Mouse (Mus musculus) myocyte (in vitro differentiated cells): Measurements from ENCODE around the gene Ubox5.

ENCODE experiments used
- CEBPB ChIP-seq: IDR thresholded peaks from 2 replicates; pipeline ENCODE4 v1.6.1; 2011; ENCODE audit warnings: mild to moderate bottlenecking, moderate library complexity; ENCODE audit not compliant: poor library complexity, insufficient read depth, severe bottlenecking
- E2F4 ChIP-seq: IDR thresholded peaks from one replicate; pipeline ENCODE4 v1.6.1; 2011; ENCODE audit warnings: mild to moderate bottlenecking, control low read depth, moderate library complexity; ENCODE audit not compliant: insufficient read depth
- MAX ChIP-seq: IDR thresholded peaks from one replicate; pipeline ENCODE4 v1.6.1; 2011; ENCODE audit warnings: low read depth, mild to moderate bottlenecking, control low read depth
- MYOD1 ChIP-seq, 3 experiments: IDR thresholded peaks; one replicate each; pipeline ENCODE4 v1.6.1; 2011; ENCODE audit warnings: control low read depth in 2 of 3, low read depth in 2 of 3, mild to moderate bottlenecking in 2 of 3, moderate library complexity in 1 of 3; ENCODE audit not compliant: insufficient read length in 2 of 3, control insufficient read depth in 1 of 3
- MYOG ChIP-seq, 3 experiments: IDR thresholded peaks; one replicate each; pipeline ENCODE4 v1.6.1; 2011; ENCODE audit warnings: control low read depth in 2 of 3, low read depth in 2 of 3, mild to moderate bottlenecking in 2 of 3; ENCODE audit not compliant: insufficient read length in 2 of 3, control insufficient read depth in 1 of 3, insufficient read depth in 1 of 3
- POLR2A ChIP-seq: IDR thresholded peaks from one replicate; pipeline ENCODE4 v1.6.1; 2011; ENCODE audit warnings: low read depth, mild to moderate bottlenecking, control low read depth, moderate library complexity; ENCODE audit not compliant: insufficient read length
- POLR2AphosphoS2 ChIP-seq: IDR thresholded peaks from one replicate; pipeline ENCODE4 v1.6.1; 2011; ENCODE audit warnings: low read depth, control low read depth; ENCODE audit not compliant: insufficient read length
- REST ChIP-seq: IDR thresholded peaks from one replicate; pipeline ENCODE4 v1.6.1; 2011; ENCODE audit warnings: mild to moderate bottlenecking, control low read depth, moderate library complexity; ENCODE audit not compliant: insufficient read depth, insufficient read length
- SRF ChIP-seq: IDR thresholded peaks from one replicate; pipeline ENCODE4 v1.6.1; 2011; ENCODE audit warnings: low read depth; ENCODE audit not compliant: control insufficient read depth, insufficient read length
- TCF12 ChIP-seq: IDR thresholded peaks from one replicate; pipeline ENCODE4 v1.6.1; 2011; ENCODE audit warnings: mild to moderate bottlenecking, control low read depth; ENCODE audit not compliant: poor library complexity, insufficient read depth, severe bottlenecking
- TCF3 ChIP-seq: IDR thresholded peaks from one replicate; pipeline ENCODE4 v1.6.1; 2011; ENCODE audit warnings: low read depth, control low read depth; ENCODE audit not compliant: insufficient read length
- USF1 ChIP-seq: IDR thresholded peaks from one replicate; pipeline ENCODE4 v1.6.1; 2011; ENCODE audit warnings: low read depth, mild to moderate bottlenecking, control low read depth, moderate library complexity

DNA sequence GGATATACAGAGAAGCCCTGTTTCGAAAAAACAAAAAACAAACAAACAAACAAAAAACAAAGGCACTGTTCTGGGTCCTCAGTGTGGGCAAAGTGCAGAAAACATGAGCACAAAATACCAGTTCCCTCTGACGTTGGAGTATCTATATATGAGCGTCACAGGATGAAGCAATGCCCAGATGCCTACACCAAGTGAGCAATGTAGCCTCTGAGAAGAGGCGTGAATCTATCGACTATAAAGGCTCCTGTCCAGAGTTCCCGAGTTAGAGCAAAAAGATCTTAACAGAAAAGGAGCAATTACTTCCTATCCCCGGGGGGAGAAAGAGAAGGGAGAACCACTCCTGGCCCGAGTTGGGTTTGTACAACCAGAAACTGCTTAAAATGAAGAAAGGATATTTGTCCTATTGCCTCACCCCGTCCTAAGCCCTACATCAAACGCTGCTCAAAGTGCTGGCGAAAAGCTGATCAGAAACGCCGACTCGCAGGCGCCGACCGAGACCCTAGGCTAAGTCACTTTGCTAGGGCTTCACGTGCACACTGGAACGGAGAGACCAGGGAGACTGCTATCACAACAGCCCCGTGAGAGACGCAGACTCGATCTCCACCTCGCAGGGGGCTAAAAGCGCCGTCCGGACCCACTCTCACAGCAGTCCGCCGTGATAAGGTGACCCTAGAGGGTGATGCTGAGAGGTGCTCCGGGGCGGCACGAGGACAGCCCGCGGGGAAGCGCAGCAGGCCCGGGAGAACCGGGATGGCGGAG lies 579 bp downstream of the Ubox5 start:
- TF ChIP-seq POLR2A (no peak), MAX (no peak), MYOG (IDR thresholded peaks at IDR 0.05; ENCODE audit: control insufficient read depth in 1 of 3, insufficient read depth in 1 of 3, insufficient read length in 2 of 3, low read depth in 2 of 3) (no peak), POLR2AphosphoS2 (no peak), TCF12 (no peak), REST (no peak), TCF3 (no peak), CEBPB (no peak), USF1 (no peak), SRF (no peak), E2F4 (no peak), MYOD1 (IDR thresholded peaks at IDR 0.05; ENCODE audit: control insufficient read depth in 1 of 3, insufficient read length in 2 of 3, low read depth in 2 of 3) (no peak)
